ENCODE assay signal across 12 mouse cellular contexts in the genomic region with DNA sequence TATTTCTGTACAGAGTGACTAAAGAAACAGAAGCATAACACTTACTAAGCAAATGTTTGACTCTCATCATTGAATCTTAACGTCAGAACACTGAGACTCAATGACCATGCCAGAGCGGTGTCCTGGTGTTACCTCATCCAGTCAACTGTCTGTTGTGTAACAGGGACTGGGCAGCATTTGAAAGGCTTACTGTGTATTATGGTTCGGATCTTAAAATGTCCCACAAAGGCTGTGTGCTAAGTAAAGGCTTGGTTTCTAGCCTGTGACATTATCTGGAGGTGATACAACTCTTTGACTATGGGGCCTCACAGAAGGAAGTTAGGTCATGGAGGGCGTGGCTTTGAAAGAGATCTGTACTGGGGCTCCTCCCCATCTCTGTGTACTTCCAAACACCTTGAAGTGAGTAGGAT.
DNase-seq lines count a peak whose midpoint lies in the region; ATAC-seq lines count a peak whose summit lies in the region.
"Had no signal": no experiment of that assay in that cellular context is flagged by ENCODE, and none has a peak within 500 bp of the region (broad histone marks: within the 10 kb centered on the region; RNA-seq: fewer than 3 reads in every experiment).

No protein-coding gene starts in this region.

- H3K9ac ChIP-seq in forebrain, embryonic 11.5 days (ENCODE audit: low read length), result no peak overlapping the region
- H3K9ac ChIP-seq: neural tube, embryonic 12.5 days had no signal

- peak; percentile 23 for DNase-seq in kidney, adult 9 months
- no peak for DNase-seq in kidney, adult 8-10 months
- peak; percentile 63 for DNase-seq in brain, adult 2 months (ENCODE audit: low read depth, low spot score)
- peak; percentile 31 for DNase-seq in induced T-regulatory cell, adult 2 months (ENCODE audit: low read depth)
- no peak for DNase-seq in forebrain, embryonic 11.5 days (ENCODE audit: low spot score)
- DNase-seq in testis, postnatal 14 days (ENCODE audit: low spot score), result no peak
- DNase-seq: cerebellum, postnatal 14 days; kidney, postnatal 10 days; right cerebral cortex, postnatal 4 days had no signal

- H3K4me3 ChIP-seq in forebrain, embryonic 11.5 days (ENCODE audit: low read depth, low read length), result no peak overlapping the region
- H3K4me3 ChIP-seq: heart, embryonic 15.5 days; neural tube, embryonic 12.5 days had no signal

- H3K27me3 ChIP-seq in forebrain, embryonic 11.5 days (ENCODE audit: control insufficient read depth, insufficient read depth, low read length), result no peaks in the 10 kb centered on the region
- H3K27me3 ChIP-seq: heart, embryonic 15.5 days; neural tube, embryonic 12.5 days had no signal

- no peaks in the 10 kb centered on the region; the same call in 1 of the 2 replicates for H3K36me3 ChIP-seq in forebrain, embryonic 11.5 days (ENCODE audit: control insufficient read depth, insufficient read depth, low read length)

- 88% methylated on average over 4 of the region's 4 CpGs for WGBS in forebrain, embryonic 11.5 days

- H3K9me3 ChIP-seq in forebrain, embryonic 11.5 days (ENCODE audit: control insufficient read depth, low read length), result no peaks in the 10 kb centered on the region
- H3K9me3 ChIP-seq: heart, embryonic 15.5 days; neural tube, embryonic 12.5 days had no signal

- H3K27ac ChIP-seq in forebrain, embryonic 11.5 days (ENCODE audit: low read depth, low read length), result no peak overlapping the region
- H3K27ac ChIP-seq: neural tube, embryonic 12.5 days had no signal

- H3K4me1 ChIP-seq in forebrain, embryonic 11.5 days (replicated peaks; ENCODE audit: control insufficient read depth, insufficient read depth, low read length), result peaks cover 4% of the 10 kb centered on the region

- ATAC-seq in megakaryocyte-erythroid progenitor cell, adult 5-6 weeks (replicated peaks; ENCODE audit: low FRiP score, low TSS enrichment, poor library complexity, severe bottlenecking), result peak; percentile 45
- ATAC-seq in forebrain, embryonic 11.5 days (replicated peaks; ENCODE audit: low FRiP score), result no peak

- H3K4me2 ChIP-seq in forebrain, embryonic 11.5 days (ENCODE audit: low read depth, low read length, severe bottlenecking), result no peak overlapping the region
- H3K4me2 ChIP-seq: neural tube, embryonic 12.5 days had no signal

Comparison
In these comparisons a context has a peak if more than half of its experiments do, and no peak if none do; other contexts are left out.
1. DNase-seq: peak in kidney, adult 9 months (single experiment), brain, adult 2 months (single experiment) and induced T-regulatory cell, adult 2 months (single experiment); none in kidney, adult 8-10 months (0 of 2), forebrain, embryonic 11.5 days (single experiment) and testis, postnatal 14 days (single experiment).